Mouse (Mus musculus) small intestine, adult 2 months (tissue): ENCODE measurements around the gene Gm5129. TPM values are rescaled to one million over a fixed set of nuclear protein-coding genes. Genes with fewer than 3 reads are reported as not detected.
"Not testable (repeated sequence)": the region's sequence is repeated elsewhere in the genome, so short reads cannot be mapped to it uniquely, and the experiment has no call there.

ENCODE experiments used
- H3K27ac ChIP-seq: fragments of 200-500 bp; 2 replicates; pipeline ENCODE4 v1.5.1; 2012; ENCODE audit warnings: low read depth, low read length, control low read depth, inconsistent platforms; ENCODE audit not compliant: insufficient read depth
- H3K27me3 ChIP-seq: fragments of 200-500 bp; 2 replicates; pipeline ENCODE4 v1.6.1; 2012; ENCODE audit warnings: mild to moderate bottlenecking, moderate library complexity, low read length, inconsistent platforms; ENCODE audit not compliant: control insufficient read depth, insufficient read depth
- H3K36me3 ChIP-seq: fragments of 200-500 bp; 2 replicates; pipeline ENCODE4 v1.6.1; 2012; ENCODE audit warnings: mild to moderate bottlenecking, low read length, control low read depth, inconsistent platforms; ENCODE audit not compliant: control insufficient read depth, insufficient read depth
- H3K4me1 ChIP-seq: fragments of 200-500 bp; 2 replicates; pipeline ENCODE4 v1.6.1; 2012; ENCODE audit warnings: low read length, inconsistent platforms, mixed read lengths; ENCODE audit not compliant: control insufficient read depth, insufficient read depth, insufficient read length
- H3K4me3 ChIP-seq: fragments of 200-500 bp; 2 replicates; pipeline ENCODE4 v1.5.1; 2012; ENCODE audit warnings: low read depth, mild to moderate bottlenecking, control low read depth, inconsistent platforms, low read length, moderate library complexity
- CTCF ChIP-seq: fragments of 200-500 bp; IDR thresholded peaks from 2 replicates; pipeline ENCODE4 v1.5.1; 2012; ENCODE audit warnings: low read depth, mild to moderate bottlenecking, control low read depth, inconsistent platforms, low read length, moderate library complexity, mixed read lengths; ENCODE audit not compliant: insufficient replicate concordance, insufficient read length; ENCODE audit errors: extremely low read depth
- POLR2A ChIP-seq: fragments of 200-500 bp; IDR thresholded peaks from 2 replicates; pipeline ENCODE4 v1.6.1; 2012; ENCODE audit warnings: low read depth, mild to moderate bottlenecking, control low read depth, inconsistent platforms, low read length, moderate library complexity
- WGBS: fragments of 180-500 bp; shearing (Covaris S2); methylation state at CpG from one replicate; pipeline ENCODE4 v1.1.7; 2018; 5-methylcytosine and 5-hydroxymethylcytosine counted together
- polyA plus RNA-seq: library from polyadenylated mRNA; depleted of rRNA; stranded (reverse); fragments of >200 nt; gene quantifications from 2 replicates; pipeline ENCODE4 v1.2.3, GENCODE M21; 2012; rRNA removed

The Gm5129 gene
- polyA plus RNA-seq = not detected in 2 replicates

DNA sequence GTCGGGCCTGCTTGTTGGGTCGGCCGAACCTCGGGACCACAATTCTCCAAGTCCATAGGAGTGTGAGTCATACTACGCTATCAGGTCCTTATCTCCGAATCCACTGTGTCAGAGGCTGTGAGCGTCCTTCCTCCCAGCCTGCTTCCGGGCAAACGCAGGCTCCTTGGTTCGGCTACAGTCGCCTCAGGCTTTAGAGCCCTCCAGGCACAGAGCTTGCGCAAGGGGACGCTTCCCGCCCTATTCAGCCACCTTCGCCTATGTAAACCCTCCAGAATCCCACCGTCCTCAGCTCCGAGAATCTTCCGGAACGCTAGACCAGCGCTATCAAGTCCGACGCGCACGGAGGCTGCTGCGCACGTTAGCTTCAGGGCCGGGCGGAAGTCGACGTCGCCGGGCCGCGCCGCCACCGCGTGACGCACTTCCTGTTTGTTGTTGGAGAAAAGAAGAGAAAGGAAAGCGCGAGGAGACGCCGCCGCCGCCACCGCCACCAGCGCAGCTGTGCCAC, at the start of gene Gm5129, which contains the start of gene Dnajb6:
TSS of gene Gm5129 (minus strand) at position 380 of the 505 bp plus-strand sequence.
TSS of gene Dnajb6 (plus strand) at position 132 of the 505 bp plus-strand sequence.
- TF ChIP-seq CTCF = peak; percentile 15; the same call in 1 of the 2 replicates
- TF ChIP-seq POLR2A = peak; percentile 60
- H3K4me1 ChIP-seq = peaks cover 11% of the 10 kb centered on the region; the same call in 1 of the 2 replicates
- peak within 1 kb of the TSS; percentile 99 for H3K27ac ChIP-seq
- peak within 1 kb of the TSS; percentile 70 for H3K4me3 ChIP-seq
- H3K36me3 ChIP-seq = no peaks in the 10 kb centered on the region
- no peaks in the 10 kb centered on the region for H3K27me3 ChIP-seq
- under 1% methylated on average over 46 of the region's 46 CpGs for WGBS

GRCm38 (mm10) chr5:29784906-29785305, 49.2 kb upstream of the Gm5129 start:
- not testable (repeated sequence) for H3K4me3 ChIP-seq, H3K36me3 ChIP-seq, H3K27ac ChIP-seq, H3K4me1 ChIP-seq, H3K27me3 ChIP-seq
- 88% methylated on average over 9 of the region's 13 CpGs for WGBS

DNA sequence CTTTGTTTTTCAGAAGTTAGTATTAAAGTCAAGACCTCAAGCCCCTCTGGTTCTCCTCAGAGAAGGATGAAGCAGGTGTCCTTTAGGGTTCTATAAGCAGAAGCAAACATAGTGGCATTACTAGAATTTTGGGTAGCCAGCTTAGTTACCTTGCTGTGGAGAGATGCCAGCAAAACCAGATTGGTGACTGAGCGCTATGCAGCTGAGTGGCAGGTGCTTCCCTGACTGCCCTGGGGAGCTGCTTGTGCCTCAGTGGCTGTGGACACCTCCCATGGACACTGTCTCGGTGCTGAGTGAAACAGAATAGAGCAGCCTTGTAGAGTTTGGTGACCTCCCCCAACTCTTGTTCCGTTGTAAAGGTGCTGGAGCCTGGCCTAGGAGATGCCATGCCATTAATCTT, 46.5 kb upstream of the Gm5129 start:
- H3K27me3 ChIP-seq = no peaks in the 10 kb centered on the region
- TF ChIP-seq POLR2A (no peak), CTCF (no peak)
- H3K36me3 ChIP-seq = peaks cover 15% of the 10 kb centered on the region
- H3K27ac ChIP-seq = no peak overlapping the region
- H3K4me1 ChIP-seq = peaks cover 3% of the 10 kb centered on the region; the same call in 1 of the 2 replicates
- 91% methylated on average over 3 of the region's 3 CpGs for WGBS
- H3K4me3 ChIP-seq = no peak overlapping the region

GRCm38 (mm10) chr5:29779733-29780132, 44.0 kb upstream of the Gm5129 start:
- not testable (repeated sequence) for H3K27ac ChIP-seq, H3K27me3 ChIP-seq, H3K4me3 ChIP-seq, H3K4me1 ChIP-seq
- H3K36me3 ChIP-seq = peaks cover 17% of the 10 kb centered on the region
- 73% methylated on average over 9 of the region's 9 CpGs for WGBS

- no peak overlapping the region for H3K27ac ChIP-seq
- H3K4me3 ChIP-seq = no peak overlapping the region
- peaks cover 25% of the 10 kb centered on the region for H3K36me3 ChIP-seq
- 89% methylated on average over 6 of the region's 6 CpGs for WGBS
- no peaks in the 10 kb centered on the region for H3K27me3 ChIP-seq
- H3K4me1 ChIP-seq = no peaks in the 10 kb centered on the region
- TF ChIP-seq POLR2A (no peak), CTCF (no peak)
These were observed 42.3 kb upstream of the Gm5129 start for GRCm38 (mm10) chr5:29778029-29778428.

DNA sequence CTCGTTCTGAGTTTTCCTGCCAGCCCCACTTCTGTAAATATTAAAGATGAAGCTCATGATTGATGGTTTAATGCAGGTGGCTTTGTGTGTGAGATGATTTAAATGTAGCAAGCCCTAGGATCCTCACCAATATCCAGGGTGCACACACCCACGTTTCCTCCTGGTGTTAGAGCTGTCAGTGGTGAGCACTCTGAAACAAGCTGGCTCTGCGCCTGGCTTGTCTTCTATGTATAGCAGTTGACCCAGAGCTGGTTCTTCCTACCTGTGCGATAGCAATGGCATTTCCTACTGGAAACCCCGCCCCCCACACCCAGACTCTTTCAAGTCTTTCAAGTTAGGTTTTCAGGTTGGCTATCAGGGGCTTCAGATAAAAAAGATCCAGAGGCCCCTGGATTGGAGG, 39.7 kb upstream of the Gm5129 start:
- Histone ChIP-seq H3K27me3 (no peaks in the 10 kb centered on the region), H3K4me3 (no peak overlapping the region), H3K27ac (no peak overlapping the region), H3K4me1 (no peaks in the 10 kb centered on the region), H3K36me3 (peaks cover 24% of the 10 kb centered on the region)
- 59% methylated on average over 5 of the region's 5 CpGs for WGBS
- TF ChIP-seq CTCF (no peak), POLR2A (no peak)

GRCm38 (mm10) chr5:29773460-29774150, 37.9 kb upstream of the Gm5129 start:
- H3K4me1 ChIP-seq = no peaks in the 10 kb centered on the region
- H3K36me3 ChIP-seq = peaks cover 30% of the 10 kb centered on the region
- WGBS = 88% methylated on average over 13 of the region's 13 CpGs
- no peaks in the 10 kb centered on the region for H3K27me3 ChIP-seq
- TF ChIP-seq CTCF (no peak), POLR2A (no peak)
- H3K4me3 ChIP-seq = no peak overlapping the region
- no peak overlapping the region for H3K27ac ChIP-seq
